Mouse (Mus musculus) heart, postnatal 4 days (tissue): Measurements from ENCODE around the gene Gm11444. TPM values are rescaled to one million over a fixed set of nuclear protein-coding genes. Genes with fewer than 3 reads are reported as not detected.
A peak's percentile ranks its signal among the peaks of the same experiment; 100 is the strongest.

Experiments
- DNase-seq: peaks from one replicate; pipeline ENCODE4 v3.0.0; 2021
- total RNA-seq, 2 experiments: library from RNA; stranded (reverse); gene quantifications; 2 replicates each; pipeline ENCODE4 v1.2.3; 2021

The Gm11444 gene
- total RNA-seq, 2 experiments from 2014 or later, result not detected

- DNase-seq, result no peak
Measured at GRCm38 (mm10) chr11:85857997-85858698, 8.0 kb upstream of the Gm11444 start.

GRCm38 (mm10) chr11:85850758-85851157 lies 625 bp upstream of the Gm11444 start:
- peak; percentile 17 for DNase-seq

- peak; percentile 78 for DNase-seq
Measured at GRCm38 (mm10) chr11:85849037-85849436, 1.1 kb downstream of the Gm11444 start.

- peak; percentile 10 for DNase-seq
Measured at GRCm38 (mm10) chr11:85846509-85846908, 3.6 kb downstream of the Gm11444 start.

- peak; percentile 56 for DNase-seq
Measured at GRCm38 (mm10) chr11:85845921-85846320, 4.2 kb downstream of the Gm11444 start.

GRCm38 (mm10) chr11:85844971-85845370 lies 5.2 kb downstream of the Gm11444 start:
- no peak for DNase-seq

GRCm38 (mm10) chr11:85844144-85844965 lies 5.8 kb downstream of the Gm11444 start:
- DNase-seq, result peak; percentile 97

DNA sequence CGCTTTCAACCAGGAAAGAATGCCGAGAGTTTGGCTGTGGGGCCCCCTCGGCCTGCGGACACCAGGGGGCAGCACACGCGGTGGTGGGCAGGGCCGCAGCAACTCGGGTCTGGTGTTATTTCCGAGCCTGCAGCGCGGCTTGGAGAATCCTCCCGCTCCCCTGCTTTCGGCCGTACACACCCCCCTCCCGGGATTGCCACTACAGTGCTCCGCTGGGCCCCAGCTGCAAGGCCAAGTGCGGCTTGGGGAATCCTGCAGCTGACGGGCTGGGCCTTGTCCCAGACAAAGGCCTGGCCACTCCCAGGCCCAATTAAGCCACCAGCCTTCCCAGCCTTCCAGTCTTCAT lies 6.8 kb downstream of the Gm11444 start:
- peak; percentile 89 for DNase-seq

DNA sequence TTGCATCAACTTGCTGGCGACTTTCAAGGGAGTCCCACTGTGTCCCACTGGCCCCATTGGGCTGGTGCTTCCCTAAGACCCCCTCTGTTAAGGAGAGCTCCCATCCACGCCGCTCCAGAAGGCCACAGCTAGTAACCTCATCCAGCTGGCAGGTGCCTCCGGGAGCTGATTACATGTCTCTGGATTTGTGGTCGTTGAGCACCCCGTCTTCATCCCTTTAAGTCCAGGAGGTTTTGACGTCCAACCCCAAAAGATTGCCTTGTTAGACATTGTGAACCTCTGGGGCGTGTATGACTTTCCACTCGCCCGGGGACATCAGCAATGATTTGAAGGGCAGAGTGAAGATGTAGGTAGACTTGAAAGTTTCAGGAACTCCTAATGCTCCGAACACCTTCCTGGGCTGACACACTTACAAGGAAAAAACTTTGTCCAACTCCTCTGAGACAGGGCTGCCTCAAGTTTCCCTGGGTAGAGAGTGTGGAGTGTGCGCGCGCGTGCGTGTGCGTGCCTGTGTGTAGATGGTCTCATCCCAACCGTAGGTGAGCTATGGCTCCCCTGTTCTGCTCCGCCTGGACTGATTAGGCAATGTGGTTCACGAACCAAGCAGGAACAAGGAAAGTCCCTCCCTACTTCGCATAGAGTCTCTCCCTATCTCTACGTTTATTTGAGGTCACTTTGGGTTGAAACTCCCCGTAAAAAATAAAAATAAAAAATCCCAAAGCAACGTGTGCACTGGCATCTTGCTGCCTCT lies 7.4 kb downstream of the Gm11444 start:
- peak; percentile 13 for DNase-seq

- DNase-seq, result peak; percentile 89
Measured at GRCm38 (mm10) chr11:85841980-85842379, 8.2 kb downstream of the Gm11444 start.

- DNase-seq, result peak; percentile 6
Measured at GRCm38 (mm10) chr11:85841211-85841681, 8.9 kb downstream of the Gm11444 start.

DNA sequence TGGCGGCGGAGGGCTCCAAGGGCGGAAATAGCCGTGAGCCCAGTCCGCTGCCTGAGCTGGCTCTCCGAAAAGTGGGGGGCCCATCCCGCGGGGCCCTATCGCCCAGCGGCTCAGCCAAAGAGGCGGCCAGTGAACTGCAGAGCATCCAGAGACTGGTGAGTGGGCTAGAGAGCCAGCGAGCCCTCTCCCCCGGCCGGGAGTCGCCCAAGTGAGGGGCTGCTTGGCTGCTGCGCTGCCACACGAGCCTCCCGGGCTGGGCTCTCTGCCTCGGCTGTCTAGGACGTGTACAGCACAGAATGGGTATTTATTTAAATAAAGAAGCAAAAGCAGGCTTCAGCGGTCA lies 9.4 kb downstream of the Gm11444 start:
- DNase-seq, result peak; percentile 13

DNA sequence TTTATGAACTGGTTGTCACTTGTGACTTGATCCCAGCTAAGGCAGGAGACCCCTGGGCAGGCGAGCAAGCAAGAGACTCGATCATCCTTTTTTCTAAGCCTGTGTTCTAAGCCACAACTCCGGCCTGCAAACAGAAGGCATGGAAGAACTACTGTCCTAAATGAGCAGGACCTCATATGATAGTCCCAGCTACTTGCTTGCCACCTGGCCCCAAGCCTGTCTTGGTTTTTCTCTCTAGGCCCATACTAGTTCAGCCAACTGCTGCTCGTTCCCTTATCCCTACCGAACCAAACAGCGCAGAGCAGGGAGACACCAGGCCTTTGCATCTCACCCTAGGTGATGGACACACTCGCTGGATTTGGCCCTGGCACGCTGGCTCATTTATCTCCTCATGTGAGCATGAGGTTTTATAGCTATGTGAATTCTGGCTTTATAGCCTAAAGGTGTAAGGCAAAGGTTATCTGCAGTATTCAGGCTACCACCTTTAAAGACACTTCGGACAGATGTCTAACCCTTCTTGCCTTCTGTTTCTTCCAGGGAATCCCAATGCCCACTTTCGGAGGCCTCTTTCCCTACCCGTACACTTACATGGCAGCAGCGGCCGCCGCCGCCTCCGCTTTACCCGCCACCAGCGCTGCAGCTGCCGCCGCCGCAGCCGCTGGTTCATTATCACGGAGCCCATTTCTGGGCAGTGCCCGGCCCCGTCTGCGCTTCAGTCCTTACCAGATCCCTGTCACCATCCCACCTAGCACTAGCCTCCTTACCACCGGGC lies 9.9 kb downstream of the Gm11444 start:
- DNase-seq, result peak; percentile 8

DNA sequence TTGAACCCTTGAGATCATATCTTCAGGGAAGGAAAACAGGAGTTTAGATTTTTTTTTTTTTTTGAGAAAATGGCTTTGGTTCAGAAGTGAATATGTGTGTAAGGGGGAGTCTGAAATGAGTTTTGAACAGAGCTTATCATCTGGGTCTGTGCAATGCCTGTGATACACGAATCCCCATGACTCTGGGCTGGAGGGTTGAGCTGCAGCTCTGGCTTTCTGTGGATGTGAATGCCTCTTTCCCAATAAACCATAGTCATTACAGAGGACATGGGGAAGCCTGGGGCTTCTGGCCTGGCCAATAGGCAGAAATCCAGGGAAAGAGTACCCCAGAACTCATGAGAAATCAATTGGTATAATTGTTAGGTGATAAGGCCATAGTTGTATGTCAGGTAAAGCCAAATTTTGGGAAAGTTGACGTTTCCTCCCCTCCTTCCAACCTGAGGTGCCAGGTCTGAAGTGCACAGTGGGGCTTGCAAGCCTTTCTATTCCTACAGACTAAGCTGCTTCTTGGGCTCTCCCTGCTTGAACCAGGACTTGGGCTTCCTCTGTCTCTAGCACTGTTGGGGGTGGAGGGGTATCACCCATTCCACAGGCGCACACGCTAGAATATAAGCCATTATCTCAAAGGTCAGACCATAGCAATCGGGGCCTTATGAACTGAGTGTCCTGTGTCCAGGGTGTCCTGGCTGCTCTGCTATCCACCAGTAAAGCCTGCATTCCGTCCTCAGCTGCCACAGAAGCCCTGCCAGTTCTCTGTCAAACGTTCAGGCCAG lies 10.7 kb downstream of the Gm11444 start:
- DNase-seq, result no peak

DNA sequence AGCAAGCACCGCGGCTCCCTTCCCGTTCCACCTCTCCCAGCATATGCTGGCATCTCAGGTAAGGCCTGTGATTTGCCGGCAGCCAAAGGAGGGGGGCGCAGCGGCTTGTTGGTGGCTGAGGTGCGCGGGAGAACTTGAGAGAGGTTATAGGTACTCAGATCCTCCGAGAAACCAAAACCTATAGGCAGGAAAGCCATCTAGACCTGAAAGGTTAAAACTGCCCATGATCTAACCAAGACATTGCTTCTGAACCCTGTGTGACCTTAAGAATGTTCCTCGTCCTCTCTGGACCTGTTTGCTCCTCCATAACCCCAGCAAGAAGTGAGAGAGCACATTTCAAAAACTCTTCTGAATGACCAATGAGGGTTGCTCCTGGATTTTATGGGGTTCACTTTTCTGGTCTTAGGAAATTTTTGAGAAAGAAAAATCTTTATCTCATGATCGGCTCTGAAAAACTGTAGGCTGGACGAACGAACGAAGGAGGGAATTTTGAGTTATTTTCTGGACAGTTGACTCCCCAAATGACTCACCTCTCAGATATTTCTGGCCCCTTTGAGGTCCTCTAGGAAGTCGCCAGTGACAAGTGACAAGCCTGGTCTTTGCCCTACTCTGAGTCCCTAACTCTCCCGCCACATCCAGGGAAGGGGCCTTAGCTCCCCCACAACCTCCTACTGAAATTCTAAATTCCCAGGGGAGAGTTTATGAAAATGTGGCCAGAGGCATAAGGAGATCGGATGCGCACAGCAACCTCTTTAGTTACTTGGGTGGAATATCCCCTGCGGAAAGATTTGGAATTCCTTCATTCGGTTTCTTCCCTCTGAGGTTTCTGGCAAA lies 11.5 kb downstream of the Gm11444 start:
- DNase-seq, result no peak

GRCm38 (mm10) chr11:85837648-85838423 lies 12.3 kb downstream of the Gm11444 start:
- DNase-seq, result no peak

GRCm38 (mm10) chr11:85837291-85837647 lies 12.9 kb downstream of the Gm11444 start:
- no peak for DNase-seq

DNA sequence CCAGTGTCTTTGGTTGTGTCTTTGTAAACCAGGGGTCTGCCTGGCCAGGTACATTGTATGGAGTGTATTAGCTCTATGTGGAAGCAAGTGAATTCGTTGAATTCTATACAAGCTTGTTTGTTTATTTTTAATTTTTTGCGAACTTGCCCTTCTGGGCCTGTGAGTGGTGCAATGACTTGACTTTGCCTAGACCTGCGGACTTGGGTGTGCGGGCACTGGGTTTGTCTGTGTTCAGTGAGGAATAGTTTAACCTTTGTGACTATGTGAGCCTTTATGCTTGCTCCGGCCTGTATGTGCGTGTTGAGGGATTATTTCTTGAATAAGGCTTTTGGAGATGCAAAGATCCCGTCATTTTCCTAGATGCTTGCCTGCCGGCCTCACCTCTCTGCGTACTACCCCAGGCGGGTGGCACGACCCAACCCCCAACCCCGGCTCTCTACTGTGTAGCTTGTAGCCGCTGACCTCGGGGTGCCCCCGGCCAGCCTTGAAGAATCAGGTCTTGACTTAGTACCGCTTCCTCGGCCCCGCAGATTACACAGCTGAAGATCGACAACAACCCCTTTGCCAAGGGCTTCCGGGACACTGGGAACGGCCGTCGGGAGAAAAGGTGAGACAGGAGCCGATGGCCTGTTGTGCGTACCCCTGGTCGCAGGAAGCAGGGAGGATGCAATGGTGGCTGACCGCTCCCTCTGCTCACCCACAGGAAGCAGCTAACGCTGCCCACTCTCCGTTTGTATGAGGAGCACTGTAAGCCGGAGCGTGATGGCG lies 13.4 kb downstream of the Gm11444 start:
- no peak for DNase-seq
